Mouse (Mus musculus): ENCODE results near the gene Wdr19. TPM values are rescaled to one million over a fixed set of nuclear protein-coding genes. Genes with fewer than 3 reads are reported as not detected.

Wdr19 gene
- 10 to 100 TPM; 19.2 to 20.1 TPM for total RNA-seq (2021)
- long read RNA-seq, experiment 1, full-length matches to known transcripts: 6 of 10 reads
- long read RNA-seq, experiment 1, partial matches to known transcripts: 3 of 10 reads
- long read RNA-seq, experiment 1, other reads (novel, unspliced or antisense): 1 of 10 reads
- long read RNA-seq, experiment 2, full-length matches to known transcripts: 3 of 7 reads
- long read RNA-seq, experiment 2, partial matches to known transcripts: 2 of 7 reads
- long read RNA-seq, experiment 2, other reads (novel, unspliced or antisense): 2 of 7 reads

DNA sequence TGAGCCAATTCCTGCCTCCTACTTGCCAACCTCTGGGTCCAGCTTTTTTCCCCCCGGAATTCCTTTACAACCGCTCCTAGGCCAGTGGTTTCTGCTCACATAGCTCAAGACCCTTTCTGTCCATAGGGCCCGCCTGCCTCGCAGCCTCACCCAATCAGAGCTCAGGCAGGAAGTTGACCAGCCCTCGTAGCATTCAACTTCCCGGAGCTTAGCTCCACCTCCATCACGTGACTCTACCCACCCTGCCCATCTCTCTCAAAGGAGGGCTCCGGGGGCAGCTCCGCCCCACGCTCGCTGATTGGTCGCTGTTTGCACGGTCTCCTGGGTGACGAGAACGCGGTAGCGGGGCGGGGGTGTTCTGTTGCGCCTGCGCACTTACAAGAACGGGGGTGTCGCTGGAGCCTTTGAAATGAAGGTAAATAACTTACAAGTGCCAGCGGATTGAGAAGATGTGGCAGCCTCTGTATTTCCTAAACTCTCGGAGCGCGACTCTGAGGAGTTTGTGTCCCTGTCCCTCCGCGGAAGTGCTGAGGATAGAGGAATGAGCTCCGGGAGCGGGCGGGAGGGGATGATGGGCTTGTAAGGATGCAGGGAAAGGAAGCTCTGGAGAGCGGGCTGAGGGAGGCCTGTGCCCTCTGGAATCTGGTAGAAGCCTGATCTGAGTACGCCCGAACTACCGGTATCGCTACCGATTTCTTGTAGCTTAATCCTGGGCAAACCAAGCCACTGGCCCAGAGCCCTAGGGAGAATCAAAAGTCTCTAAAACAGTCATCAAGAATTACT is at the start of gene Wdr19:
Gene Wdr19, plus strand, starts transcription at position 351 of the 783 bp plus-strand sequence.
- peak; percentile 96 to 99 for DNase-seq (ENCODE audit: low spot score in 2 of 2)

- no peak for DNase-seq (ENCODE audit: low spot score in 2 of 2)
Observed at GRCm38 (mm10) chr5:65149706-65150105, 49.8 kb upstream of the Wdr19 start.

DNA sequence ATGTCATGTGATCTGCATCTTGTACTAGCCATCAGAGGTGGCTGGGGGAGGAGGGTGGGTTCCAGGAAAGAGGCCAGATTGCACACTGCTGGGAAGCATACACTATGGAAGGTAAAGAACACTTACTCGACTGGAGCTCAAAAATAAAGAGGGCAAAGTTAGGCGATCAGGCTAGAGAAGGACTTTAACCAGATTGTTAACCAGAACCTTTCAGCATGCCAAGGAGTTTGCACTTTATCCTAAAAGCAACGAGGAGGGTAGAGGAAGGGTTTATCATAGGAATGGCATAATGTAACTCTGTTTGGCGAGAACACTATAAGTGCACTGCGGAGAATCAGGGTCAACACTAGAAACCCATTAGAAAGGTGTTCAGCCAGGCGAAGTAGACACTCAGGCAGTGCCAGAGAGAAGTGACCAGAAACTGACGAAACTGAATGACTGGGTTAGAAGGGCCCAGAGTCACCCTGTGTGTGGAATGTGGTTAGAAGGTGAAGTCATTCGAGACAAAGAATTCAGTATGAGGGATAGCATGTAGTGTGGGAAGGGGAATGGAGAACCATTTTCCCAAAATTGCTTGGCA is 49.0 kb upstream of the Wdr19 start:
- DNase-seq (ENCODE audit: low spot score in 2 of 2): no peak

DNA sequence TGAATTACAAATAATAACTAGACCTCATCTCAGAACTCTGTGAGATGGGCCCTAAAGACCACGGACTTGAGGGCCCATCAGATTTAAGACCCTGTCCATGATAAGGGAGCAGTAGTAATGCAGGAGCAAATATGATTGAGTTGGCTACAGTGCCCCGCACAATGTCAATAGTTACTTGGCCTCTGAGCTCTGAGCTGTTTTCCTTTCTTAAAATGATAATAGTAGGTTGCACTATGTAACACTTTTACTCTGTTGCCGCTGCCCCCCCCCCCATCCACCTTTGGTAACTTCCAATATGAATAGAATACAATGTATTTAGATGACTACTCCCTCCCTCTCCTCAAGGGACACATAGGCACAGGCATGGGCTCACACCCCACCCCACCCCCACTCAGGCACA is 48.2 kb upstream of the Wdr19 start:
- no peak for DNase-seq (ENCODE audit: low spot score in 2 of 2)

GRCm38 (mm10) chr5:65151767-65152166 is 47.7 kb upstream of the Wdr19 start:
- DNase-seq (ENCODE audit: low spot score in 2 of 2): no peak

DNA sequence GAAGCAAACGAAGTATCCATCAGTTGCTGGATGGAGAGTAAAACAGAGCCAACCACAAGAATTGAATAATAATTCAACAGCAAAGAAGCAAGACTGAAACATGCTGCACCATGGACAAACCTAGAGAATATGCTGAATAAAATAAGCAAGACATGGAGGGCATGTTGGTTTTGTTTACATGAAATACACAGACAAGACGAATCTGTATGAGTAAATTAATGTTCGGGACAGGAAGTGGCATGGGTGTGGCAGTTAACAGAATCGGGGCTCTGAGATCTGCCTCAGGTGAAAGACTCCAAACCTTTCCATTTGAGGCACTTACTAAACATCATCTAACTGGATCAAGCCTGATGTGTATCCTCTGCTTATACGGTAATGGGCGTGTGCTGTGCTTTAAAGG is 45.2 kb upstream of the Wdr19 start:
- DNase-seq (ENCODE audit: low spot score in 2 of 2): no peak

GRCm38 (mm10) chr5:65156853-65157252 is 42.6 kb upstream of the Wdr19 start:
- no peak for DNase-seq (ENCODE audit: low spot score in 2 of 2)

DNA sequence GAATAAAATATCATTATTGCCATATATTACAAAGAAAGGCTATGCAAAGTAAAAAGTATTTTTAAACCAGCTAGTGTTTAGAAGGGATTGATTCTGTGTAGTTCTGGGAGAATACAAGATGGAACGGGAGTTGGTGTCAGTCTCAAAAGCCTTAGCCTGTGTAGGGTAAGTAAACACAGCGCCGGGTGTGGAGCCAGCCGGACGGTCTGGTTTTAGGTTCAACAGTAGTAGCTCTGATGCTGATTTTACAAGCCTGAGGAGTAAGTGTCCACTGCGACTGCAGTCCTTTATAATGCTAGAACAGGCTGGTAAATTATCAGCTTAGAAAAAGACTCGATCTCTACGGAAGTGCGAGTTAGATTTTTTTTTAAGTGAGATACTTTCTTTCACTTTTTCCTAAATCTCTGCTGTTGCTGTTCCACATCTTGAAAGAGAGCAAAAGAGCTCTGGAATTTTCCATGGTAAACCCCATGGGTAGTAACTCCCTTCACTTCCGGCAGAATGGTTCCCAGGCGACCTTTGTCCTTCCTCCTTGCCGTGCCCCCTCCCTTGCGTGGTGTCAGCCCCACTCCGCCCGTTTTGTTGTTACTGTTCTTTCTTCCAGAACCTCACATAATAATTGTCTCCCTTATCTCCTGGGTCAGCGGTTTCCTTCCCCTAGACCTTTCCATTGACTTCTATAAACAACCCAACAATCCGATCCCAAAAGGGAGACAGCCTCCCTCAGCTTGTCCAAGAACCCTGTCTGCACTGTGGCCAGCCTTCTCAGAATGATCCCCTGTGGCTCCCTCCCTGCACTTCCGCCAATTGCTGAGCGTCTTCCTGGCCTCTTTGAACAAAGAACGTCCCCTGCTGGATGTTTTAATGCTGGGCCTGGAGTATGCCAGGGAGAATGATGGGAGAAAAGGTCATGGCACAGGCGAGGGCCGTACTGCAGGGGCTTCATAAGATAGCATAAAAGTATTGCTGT is 41.8 kb upstream of the Wdr19 start:
- no peak for DNase-seq (ENCODE audit: low spot score in 2 of 2)

DNA sequence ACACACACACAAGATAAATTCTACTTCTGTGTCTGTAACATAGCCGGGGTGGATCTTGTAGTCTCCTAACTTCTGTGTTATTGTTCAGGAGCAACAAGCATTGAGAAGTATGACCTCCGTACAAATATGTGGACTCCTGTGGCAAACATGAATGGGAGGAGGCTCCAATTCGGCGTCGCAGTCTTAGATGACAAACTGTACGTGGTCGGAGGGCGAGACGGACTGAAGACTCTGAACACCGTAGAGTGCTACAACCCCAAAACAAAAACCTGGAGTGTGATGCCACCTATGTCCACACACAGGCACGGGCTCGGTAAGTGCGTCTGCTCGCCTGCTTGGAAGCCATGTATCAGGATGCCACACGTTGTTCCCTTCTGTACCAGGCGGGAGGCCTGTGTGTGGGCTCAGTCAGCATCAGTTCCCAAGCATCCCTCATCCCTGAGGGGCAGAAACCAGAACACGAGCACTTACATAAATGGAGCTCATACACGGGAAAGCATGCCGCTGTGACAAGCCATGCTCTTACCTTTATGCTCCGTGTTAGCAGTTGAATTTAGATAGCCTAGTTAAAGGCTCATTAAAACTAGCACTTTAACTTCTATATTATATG is 40.7 kb upstream of the Wdr19 start:
- DNase-seq (ENCODE audit: low spot score in 2 of 2): no peak

- no peak for DNase-seq (ENCODE audit: low spot score in 2 of 2)
Observed at GRCm38 (mm10) chr5:65163001-65163400, 36.5 kb upstream of the Wdr19 start.

- DNase-seq (ENCODE audit: low spot score in 2 of 2): no peak
Observed at GRCm38 (mm10) chr5:65163489-65164092, 35.9 kb upstream of the Wdr19 start.

DNA sequence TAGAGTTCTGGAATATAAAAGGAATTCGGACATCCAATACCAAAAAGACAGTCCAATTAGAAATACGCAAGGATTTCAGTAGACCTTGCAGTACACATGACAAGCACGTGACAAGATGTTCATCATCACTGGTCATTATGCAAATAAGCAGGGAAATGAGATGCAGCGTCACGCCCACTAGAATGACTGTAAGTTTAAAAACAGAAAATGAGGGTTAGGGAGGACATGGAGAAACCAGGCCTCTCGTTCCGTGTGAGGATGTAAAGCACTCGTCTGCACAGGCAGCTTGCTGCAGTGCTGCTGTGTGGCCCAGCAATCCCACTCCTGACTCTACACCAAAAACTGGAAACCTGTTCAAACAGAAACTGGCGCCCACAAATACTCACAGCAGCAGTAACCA is 29.3 kb upstream of the Wdr19 start:
- DNase-seq (ENCODE audit: low spot score in 2 of 2): no peak

DNA sequence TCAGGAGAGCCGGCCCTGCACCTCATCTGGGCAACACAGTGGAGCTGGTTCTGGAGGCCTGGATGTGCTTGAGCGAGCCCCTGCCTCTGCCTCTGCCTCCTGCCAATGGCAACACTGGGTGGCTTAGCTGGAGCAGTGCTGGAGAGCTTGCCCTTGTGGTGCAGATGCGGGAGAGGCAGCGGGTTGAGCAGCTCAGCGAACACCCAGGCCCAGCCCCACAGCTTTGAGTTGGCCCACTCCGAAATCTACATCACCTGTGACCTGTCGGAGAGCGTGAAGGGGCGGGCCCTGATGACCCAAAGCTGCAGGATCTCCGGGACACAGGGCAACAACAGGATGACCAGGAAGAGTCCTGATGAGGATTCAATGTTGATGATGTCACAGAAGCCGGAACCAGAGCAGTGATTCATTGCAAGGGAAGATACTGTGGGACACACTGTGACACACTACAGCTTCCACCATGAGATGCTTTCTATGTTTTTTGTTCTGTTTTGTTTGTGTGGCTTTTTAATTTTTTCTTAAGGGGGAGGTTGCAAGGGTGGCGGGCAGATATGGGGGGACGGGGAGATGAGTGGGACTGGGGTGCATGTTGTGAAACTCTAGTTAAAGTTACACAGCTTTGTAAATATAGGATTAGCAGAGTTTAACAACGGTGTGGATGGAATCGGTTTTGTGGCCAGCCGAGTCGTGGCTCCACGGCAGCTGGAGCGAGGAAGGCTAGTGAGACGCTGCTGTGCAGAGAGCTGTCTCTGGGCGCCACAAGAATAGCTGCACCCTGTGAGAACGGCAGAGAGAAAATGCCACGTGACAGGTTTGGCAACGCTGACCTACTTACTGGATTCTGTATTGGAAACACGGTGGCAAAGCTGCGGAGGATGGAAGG is 24.2 kb upstream of the Wdr19 start:
- DNase-seq (ENCODE audit: low spot score in 2 of 2): peak; percentile 37 to 58

DNA sequence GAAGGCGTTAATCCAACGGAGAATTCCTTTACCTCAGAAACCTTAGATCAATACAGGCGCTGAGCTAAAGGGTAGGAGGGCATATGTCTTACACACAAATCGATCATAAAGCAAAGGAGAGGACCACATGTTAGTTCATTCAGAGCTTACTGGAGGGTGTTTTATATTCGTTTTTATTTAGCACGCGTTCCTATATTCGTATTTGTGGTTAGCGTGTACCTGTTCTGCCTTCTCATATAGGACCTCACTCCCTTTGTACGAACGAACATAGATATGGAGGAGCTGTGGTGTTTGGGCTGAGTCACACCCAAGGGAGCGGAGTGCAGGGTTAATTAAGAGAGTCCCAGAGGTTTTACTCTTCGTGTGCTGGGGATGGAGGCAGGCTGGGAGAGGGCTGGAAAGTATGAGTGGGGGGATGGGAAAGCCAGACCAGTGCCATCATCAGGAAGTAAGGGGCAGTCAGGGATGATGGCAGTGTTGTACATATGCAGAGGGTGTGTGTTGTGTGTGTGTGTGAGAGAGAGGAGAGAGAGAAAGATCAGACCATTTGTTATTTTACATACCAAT is 23.5 kb upstream of the Wdr19 start:
- no peak for DNase-seq (ENCODE audit: low spot score in 2 of 2)

- no peak for DNase-seq (ENCODE audit: low spot score in 2 of 2)
Observed at GRCm38 (mm10) chr5:65177026-65177514, 22.4 kb upstream of the Wdr19 start.

DNA sequence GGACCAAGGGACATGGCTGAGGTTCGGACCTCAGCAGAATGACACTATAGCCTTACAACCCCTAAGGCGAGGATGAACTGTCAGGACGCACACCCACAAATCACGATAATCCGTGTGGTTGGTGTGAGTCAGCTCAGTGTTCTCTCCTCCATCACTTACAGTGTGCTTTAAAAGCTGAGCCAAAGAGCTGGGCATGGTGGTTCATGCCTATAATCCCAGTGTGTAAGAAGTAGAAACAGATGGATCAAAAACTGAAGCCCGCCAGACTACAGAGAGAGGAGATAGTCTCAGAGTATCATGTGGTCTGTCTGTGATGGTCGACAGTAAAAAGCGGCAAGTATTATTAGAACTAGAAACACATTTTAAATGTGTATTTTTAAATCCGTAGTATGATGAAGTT is 21.0 kb upstream of the Wdr19 start:
- DNase-seq (ENCODE audit: low spot score in 2 of 2): no peak

DNA sequence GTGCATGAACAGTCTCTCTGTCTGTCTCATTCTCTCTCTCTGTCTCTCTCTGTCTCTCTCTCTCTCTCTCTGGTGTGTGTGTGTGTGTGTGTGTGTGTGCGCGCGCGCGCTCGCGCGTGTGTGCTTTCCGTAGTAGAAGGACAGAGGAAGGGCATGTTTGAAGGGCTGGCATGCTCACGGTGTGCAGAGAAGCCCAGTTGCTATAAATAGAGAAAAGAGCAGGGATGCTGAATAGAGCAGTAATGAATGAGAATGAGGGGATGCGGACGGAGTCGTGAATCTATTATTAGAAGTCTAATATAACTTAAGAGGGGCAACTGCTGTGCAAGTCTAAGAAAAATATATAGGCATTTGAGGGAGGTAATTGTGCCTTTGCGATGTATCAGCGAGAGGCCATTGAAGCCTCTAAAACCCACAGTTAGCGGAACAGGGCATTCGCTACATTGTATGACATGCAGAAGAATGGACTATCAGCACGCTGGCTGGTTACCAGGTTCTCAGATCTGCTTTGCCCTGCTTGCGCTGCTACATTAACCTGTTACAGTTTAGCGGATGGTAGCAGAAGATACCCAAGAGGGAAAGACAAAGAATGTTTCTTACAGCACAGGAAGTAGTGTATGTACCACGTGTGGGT is 18.2 kb upstream of the Wdr19 start:
- no peak for DNase-seq (ENCODE audit: low spot score in 2 of 2)

GRCm38 (mm10) chr5:65181794-65182169 is 17.7 kb upstream of the Wdr19 start:
- no peak for DNase-seq (ENCODE audit: low spot score in 2 of 2)
